ENCODE assay signal across 23 mouse cellular contexts in the genomic region with DNA sequence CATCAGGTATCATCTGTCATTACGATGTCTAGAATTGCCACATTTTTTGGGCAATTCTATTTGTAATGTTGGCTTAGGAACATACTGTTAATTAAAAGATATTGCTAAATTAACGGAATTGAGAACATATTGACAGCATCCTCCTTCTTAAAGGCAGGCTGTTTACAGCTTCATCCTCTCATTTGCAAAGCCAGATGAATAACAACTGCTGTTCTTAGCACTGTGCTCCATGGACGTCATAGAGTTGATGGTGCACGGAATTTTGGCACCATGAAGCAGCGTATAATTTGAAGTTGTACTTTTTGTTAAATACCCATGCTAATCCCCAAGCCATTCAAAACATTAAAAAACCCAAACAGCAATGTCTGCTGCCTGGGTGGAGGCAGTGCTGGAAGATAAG. TPM values are rescaled to one million over a fixed set of nuclear protein-coding genes. Genes with fewer than 3 reads are reported as not detected.
DNase-seq lines count a peak whose midpoint lies in the region; ATAC-seq and TF ChIP-seq lines count a peak whose summit lies in the region.
"Had no signal": no experiment of that assay in that cellular context is flagged by ENCODE, and none has a peak within 500 bp of the region (broad histone marks: within the 10 kb centered on the region; RNA-seq: fewer than 3 reads in every experiment).

No protein-coding gene starts in this region.

- peak; percentile 61 for DNase-seq in forebrain, embryonic 14.5 days (ENCODE audit: low spot score)
- no peak for DNase-seq in forebrain, embryonic 10.5 days (ENCODE audit: extremely low spot score, low spot score)
- DNase-seq in heart, adult 11 months: peak; percentile 49
- no peak for DNase-seq in heart, adult 18-20 months
- DNase-seq in brain, embryonic 14.5 days (ENCODE audit: low read depth): peak; percentile 76
- no peak for DNase-seq in lung, postnatal 4 days
- DNase-seq: adrenal gland, adult 2 months; adrenal gland, adult 8-10 months; adrenal gland, postnatal 10 days; adrenal gland, postnatal 14 days; adrenal gland, postnatal 25 days; adrenal gland, postnatal 36 days; B cell, adult 2 months; cerebellum, adult 11 months; cerebellum, adult 11-12 months; cerebellum, adult 18-20 months; cerebellum, adult 2 months had no signal

- no peak overlapping the region for H3K4me2 ChIP-seq in forebrain, embryonic 14.5 days (ENCODE audit: low read length)

- TF ChIP-seq CTCF in brain, embryonic 14.5 days (IDR thresholded peaks at IDR 0.05; ENCODE audit: borderline replicate concordance, extremely low read depth, insufficient read depth, insufficient read length): no peak

- no peak overlapping the region for H3K9ac ChIP-seq in forebrain, embryonic 14.5 days (ENCODE audit: low read length)

- no peak for TF ChIP-seq POLR2A in brain, embryonic 14.5 days (IDR thresholded peaks at IDR 0.05; ENCODE audit: borderline replicate concordance, extremely low read depth, insufficient read depth, insufficient read length, poor library complexity, severe bottlenecking)

- H3K4me3 ChIP-seq in forebrain, embryonic 14.5 days (ENCODE audit: low read depth, low read length): no peak overlapping the region
- H3K4me3 ChIP-seq in forebrain, embryonic 10.5 days: no peak overlapping the region

- peak; percentile 48; the same call in 1 of the 2 replicates for ATAC-seq in forebrain, embryonic 14.5 days
- ATAC-seq: activated CD4-positive, CD25-positive, alpha-beta regulatory T cell, adult 4 months; CD4-positive, CD25-positive, alpha-beta regulatory T cell, adult 4 months; Patski had no signal

- no peaks in the 10 kb centered on the region for H3K27me3 ChIP-seq in forebrain, embryonic 14.5 days (replicated peaks; ENCODE audit: control insufficient read depth, insufficient read depth, low read length)
- H3K27me3 ChIP-seq in forebrain, embryonic 10.5 days (ENCODE audit: poor library complexity, severe bottlenecking): no peaks in the 10 kb centered on the region
- H3K27me3 ChIP-seq: CH12.LX, Patski had no signal

- no peaks in the 10 kb centered on the region for H3K36me3 ChIP-seq in forebrain, embryonic 14.5 days (ENCODE audit: control insufficient read depth, insufficient read depth, low read length)
- H3K36me3 ChIP-seq in forebrain, embryonic 10.5 days (replicated peaks): 0 out of 2 replicates have a peak, but pooled peaks cover 4% of the 10 kb centered on the region
- H3K36me3 ChIP-seq: G1E had no signal

- 30% methylated on average over 5 of the region's 5 CpGs for WGBS in forebrain, embryonic 14.5 days
- WGBS in forebrain, embryonic 10.5 days: 82% methylated on average over 5 of the region's 5 CpGs

- peaks cover 22% of the 10 kb centered on the region for H3K4me1 ChIP-seq in forebrain, embryonic 14.5 days (ENCODE audit: control insufficient read depth, insufficient read depth, low read length)
- H3K4me1 ChIP-seq in forebrain, embryonic 10.5 days: peaks cover 37% of the 10 kb centered on the region

- no peak overlapping the region for H3K27ac ChIP-seq in forebrain, embryonic 14.5 days (ENCODE audit: low read depth, low read length)
- H3K27ac ChIP-seq in forebrain, embryonic 10.5 days: no peak overlapping the region

- H3K9me3 ChIP-seq in forebrain, embryonic 14.5 days (replicated peaks; ENCODE audit: control insufficient read depth, low read length): no peaks in the 10 kb centered on the region
- H3K9me3 ChIP-seq in forebrain, embryonic 10.5 days: no peaks in the 10 kb centered on the region

RNA-seq across cellular contexts. Expression of gene Creb5, which starts 10.8 kb away (rescaled TPM):
- polyA plus RNA-seq in forebrain, embryonic 14.5 days (2014; fragmentation: Nextera tagmentation; extraction: Ambion mirVana): 8.5 and 9.4 TPM in 2 replicates
- 22.9 and 24.5 TPM in 2 replicates for polyA plus RNA-seq in forebrain, embryonic 10.5 days (2016; fragmentation: Nextera tagmentation; extraction: Ambion mirVana)
- 1 to 10 TPM; 5.6 to 6.8 TPM for total RNA-seq in heart, adult 18-20 months (2021)
- polyA plus RNA-seq in brain, embryonic 14.5 days (2012; rRNA removed): 3.9 and 4.3 TPM in 2 replicates
- total RNA-seq: MEL had no signal
- polyA plus RNA-seq: CD4-positive, CD25-positive, alpha-beta regulatory T cell, adult 4 months; G1E had no signal

Comparison
In these comparisons a context has a peak if more than half of its experiments do, and no peak if none do; other contexts are left out.
1. DNase-seq: peak in forebrain, embryonic 14.5 days (single experiment), heart, adult 11 months (single experiment) and brain, embryonic 14.5 days (single experiment); none in forebrain, embryonic 10.5 days (single experiment), heart, adult 18-20 months (0 of 2) and lung, postnatal 4 days (0 of 2).